Mouse (Mus musculus) naive thymus-derived CD4-positive, alpha-beta T cell, adult 2 months (primary cell): ENCODE results near the gene Mrpl22.
A peak's percentile ranks its signal among the peaks of the same experiment; 100 is the strongest.
"Not testable (repeated sequence)": the region's sequence is repeated elsewhere in the genome, so short reads cannot be mapped to it uniquely, and the experiment has no call there.

Experiments used
- DNase-seq: peaks from one replicate; pipeline ENCODE4 v3.0.0-alpha.2; 2011; ENCODE audit warnings: low read depth

The Mrpl22 gene

GRCm38 (mm10) chr11:58180756-58181155 lies 9.3 kb downstream of the Mrpl22 start:
- DNase-seq: no peak

GRCm38 (mm10) chr11:58183579-58183978 lies 12.1 kb downstream of the Mrpl22 start:
- DNase-seq: peak; percentile 72

DNA sequence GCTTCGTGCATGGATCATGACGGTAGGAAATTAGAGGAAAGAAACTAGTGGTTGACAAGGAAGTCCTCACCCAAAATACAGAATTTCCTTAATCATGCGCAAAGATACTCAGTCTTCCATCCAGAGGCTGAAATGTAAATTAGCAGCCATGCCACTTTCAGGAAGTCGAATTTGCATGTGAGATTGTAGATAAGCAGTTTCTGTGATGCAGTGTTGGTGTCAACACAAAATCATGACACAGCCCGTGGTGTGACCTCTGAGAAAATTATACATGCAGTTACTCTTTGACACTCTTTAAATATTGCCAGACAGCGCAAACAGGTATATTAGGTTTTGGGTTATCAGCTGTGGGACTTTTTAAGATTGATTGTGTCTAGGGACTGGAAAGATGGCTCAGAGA lies 18.2 kb downstream of the Mrpl22 start:
- no peak for DNase-seq

- DNase-seq: no peak
Measured at GRCm38 (mm10) chr11:58193326-58193725, 21.9 kb downstream of the Mrpl22 start.

- no peak for DNase-seq
Measured at GRCm38 (mm10) chr11:58193860-58194520, 22.5 kb downstream of the Mrpl22 start.

GRCm38 (mm10) chr11:58198663-58199062 lies 27.2 kb downstream of the Mrpl22 start:
- DNase-seq: peak; percentile 16

DNA sequence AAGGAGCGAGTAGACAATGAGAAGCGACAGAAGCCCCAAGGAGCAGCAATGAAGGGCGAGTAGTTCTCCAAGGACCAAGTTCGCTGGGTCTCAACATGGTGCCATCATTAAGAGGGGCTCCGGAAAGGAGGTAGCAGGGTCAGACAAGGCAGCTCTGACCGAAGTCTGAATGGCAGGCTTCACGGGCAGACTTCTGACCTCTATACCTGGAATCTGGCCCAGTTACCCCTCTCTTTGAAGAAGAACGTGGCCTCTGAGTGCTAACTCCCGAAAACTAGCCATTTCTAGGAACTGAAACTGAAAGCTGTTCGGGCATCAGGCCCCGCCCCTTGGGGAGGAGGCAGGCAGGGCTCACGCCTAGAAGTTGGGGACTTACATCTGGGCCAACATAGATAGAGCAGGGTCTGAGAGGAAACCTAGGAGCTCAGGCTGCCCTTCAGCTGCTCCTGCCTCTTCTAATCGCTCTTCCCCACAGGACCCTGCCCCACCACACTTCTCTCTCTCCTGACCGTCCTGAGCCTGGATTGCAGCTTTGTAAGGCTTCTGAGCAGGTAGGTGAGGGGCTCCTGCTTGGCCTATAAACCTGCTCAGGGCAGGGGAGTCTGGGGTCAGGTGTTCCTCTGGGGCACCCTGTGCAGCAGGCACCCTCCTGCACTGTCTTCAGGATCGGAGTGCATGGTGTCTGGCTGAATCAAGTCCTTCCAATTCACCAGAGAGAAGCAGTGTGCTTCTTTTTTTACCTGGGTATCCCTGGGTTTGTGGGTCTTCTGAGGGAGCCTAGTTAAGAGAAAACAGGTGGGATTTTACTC lies 28.0 kb downstream of the Mrpl22 start, which contains the start of the genes Igtp and Irgm2:
Gene Igtp (plus strand): TSS at position 328 of the 809 bp plus-strand sequence.
Gene Irgm2 (plus strand): TSS at position 390 of the 809 bp plus-strand sequence.
- peak; percentile 89 for DNase-seq

GRCm38 (mm10) chr11:58200226-58200625 lies 28.8 kb downstream of the Mrpl22 start:
- no peak for DNase-seq

DNA sequence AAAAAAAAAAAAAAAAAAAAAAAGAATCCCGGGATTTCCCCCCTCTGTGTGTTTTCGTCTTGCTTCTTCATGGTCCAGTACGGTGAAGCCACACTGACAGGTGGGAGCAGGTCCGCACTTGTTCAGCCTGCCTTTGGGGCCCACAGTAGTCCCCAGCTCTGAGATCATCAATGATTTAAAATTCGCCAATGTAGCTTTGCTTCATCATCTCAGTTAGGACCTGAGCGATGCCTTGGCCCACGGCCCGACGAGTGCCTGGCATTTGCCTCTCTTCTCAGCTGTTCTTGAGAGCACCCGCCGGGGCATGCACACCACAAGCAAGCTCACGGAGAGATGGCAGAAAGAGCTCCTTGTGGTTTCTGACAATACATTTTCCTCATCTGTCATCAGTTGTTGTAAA lies 29.6 kb downstream of the Mrpl22 start:
- DNase-seq: peak; percentile 57

- peak; percentile 34 for DNase-seq
Measured at GRCm38 (mm10) chr11:58210321-58210886, 38.9 kb downstream of the Mrpl22 start.

DNA sequence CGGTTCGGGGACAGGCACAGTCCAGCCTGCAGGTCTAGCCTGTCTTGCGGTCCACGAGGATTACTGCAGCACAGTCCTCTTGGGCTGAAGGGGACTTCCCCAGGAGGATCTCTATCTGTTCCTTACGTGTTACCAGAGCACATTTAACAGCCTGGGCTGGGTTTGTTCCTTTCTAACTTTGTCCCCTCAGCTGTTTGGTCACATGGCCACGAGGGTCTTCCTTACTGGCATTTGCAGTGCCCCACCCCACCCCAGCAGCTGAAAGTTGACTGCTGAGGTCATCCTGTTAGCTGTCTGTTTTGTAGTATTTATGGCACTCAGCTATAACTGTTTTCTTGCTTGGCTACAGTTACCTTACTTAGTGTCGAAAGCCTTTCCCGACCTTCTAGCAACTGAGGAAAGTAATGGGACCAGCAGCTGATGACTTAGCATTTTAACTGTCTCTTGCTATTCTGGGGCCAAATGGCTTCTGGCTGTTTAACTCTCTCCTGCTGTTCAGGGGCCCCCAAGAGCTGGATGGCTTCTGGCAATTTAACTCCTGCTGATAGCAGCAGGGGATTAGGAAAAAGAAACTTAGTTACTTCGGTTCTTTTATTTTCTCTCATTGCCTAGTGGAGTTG lies 39.7 kb downstream of the Mrpl22 start:
- peak; percentile 60 for DNase-seq

DNA sequence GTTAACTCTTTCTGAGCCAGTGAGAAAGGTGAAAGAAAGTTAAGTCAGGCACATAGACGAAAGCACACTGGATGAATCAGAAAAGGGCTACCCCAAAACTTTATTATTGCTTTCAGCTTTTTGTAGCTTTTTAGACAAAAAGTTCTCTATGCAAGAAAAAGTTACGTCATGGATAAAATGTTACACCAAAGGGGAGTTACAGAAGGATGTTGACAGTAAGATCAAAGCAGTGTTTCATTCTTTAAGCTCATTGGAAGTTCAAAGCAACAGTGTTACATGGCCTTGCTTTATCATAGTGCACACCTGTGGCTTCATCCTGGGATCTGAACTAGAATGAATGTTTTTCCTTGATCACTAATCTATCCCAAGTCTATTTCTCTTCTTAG lies 40.2 kb downstream of the Mrpl22 start:
- peak; percentile 80 for DNase-seq

DNA sequence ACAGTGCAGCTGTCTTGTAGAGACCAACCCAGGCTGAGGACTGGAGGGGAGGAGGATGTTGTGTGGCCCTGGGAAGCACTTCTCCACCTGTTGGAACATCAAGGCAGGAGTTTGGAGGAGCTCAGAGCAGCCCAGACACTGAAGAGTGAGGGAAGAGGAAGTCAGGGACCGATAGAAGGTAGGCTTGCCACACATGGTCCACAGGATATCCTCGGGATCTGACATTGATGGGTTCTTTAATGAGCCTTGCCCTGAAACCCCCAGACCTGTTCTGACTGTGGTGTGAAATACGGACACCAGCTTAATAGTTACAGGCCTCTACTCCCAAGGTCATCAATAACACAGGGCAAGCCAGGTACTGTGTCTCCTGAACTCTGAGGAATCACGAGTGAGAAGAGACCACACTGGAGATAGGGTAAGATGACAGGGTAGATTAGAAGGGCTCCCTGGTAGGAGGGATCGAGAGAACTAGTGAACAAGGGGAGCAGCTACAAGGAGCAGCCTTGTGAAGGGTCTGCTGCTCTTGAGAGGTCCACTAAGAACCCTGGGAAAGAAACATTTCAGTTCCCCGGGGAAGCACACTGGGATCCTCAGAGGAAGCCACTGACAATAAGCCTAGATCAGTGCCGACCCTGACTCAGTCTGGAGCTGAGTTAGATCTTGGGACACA lies 42.3 kb downstream of the Mrpl22 start:
- DNase-seq: peak; percentile 45

- DNase-seq: peak; percentile 87
Measured at GRCm38 (mm10) chr11:58214391-58215048, 43.1 kb downstream of the Mrpl22 start.

DNA sequence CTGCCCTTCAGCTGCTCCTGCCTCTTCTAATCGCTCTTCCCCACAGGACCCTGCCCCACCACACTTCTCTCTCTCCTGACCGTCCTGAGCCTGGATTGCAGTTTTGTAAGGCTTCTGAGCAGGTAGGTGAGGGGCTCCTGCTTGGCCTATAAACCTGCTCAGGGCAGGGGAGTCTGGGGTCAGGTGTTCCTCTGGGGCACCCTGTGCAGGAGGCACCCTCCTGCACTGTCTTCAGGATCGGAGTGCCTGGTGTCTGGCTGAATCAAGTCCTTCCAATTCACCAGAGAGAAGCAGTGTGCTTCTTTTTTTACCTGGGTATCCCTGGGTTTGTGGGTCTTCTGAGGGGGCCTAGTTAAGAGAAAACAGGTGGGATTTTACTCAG lies 43.6 kb downstream of the Mrpl22 start:
- DNase-seq: peak; percentile 38

- DNase-seq: no peak
Measured at GRCm38 (mm10) chr11:58215814-58216213, 44.4 kb downstream of the Mrpl22 start.

- peak; percentile 25 for DNase-seq
Measured at GRCm38 (mm10) chr11:58216823-58217222, 45.4 kb downstream of the Mrpl22 start.

DNA sequence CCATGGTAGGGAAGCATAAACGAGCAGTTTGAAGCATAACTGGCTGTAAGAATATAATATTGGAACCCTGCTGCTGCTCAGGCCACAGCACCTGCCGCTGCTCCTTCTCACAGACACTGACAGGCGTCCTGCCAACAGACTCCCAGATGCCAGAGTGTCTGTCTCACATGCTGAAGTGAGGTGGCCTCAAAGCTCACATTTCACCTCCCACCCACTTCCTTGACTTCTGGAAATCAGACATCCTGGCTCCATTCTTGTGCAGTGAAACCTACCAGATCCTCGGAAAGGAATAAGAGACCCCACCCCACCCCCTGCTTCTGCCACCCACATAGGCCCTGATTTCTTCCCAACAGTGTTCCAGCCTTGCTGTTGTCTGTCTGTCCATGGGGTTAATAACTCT lies 52.3 kb downstream of the Mrpl22 start:
- DNase-seq: peak; percentile 40

GRCm38 (mm10) chr11:58224313-58224712 lies 52.9 kb downstream of the Mrpl22 start:
- peak; percentile 61 for DNase-seq

GRCm38 (mm10) chr11:58224872-58225271 lies 53.4 kb downstream of the Mrpl22 start:
- not testable (repeated sequence) for DNase-seq

DNA sequence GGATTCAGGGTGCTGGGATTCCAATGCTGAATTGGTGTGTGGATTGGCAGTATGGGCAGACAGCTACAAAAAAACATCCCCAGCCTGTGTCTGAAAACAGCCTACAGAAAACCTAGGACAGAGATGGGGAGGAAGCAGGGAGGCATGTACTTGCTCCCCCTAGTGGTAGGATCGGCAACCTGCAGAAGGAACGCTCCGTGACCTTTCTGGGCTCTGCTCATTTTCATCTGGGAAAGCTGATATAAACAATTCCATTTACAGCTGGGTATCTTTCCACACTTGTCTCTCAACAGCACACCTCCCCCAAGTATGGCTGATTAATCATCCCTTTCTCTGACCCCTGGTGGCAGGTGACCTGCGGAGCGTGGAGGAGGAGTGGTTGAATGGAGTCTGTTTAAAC lies 54.2 kb downstream of the Mrpl22 start:
- DNase-seq: peak; percentile 88
